Mouse (Mus musculus): ENCODE results near the gene Olfr20. TPM values are rescaled to one million over a fixed set of nuclear protein-coding genes. Genes with fewer than 3 reads are reported as not detected.

Gene Olfr20
- polyA plus RNA-seq, 1 experiment from 2014 or later, result not detected

GRCm38 (mm10) chr11:73399514-73399913 lies 48.9 kb downstream of the Olfr20 start, which contains the start of gene Olfr1:
Gene Olfr1 (minus strand): TSS chr11:73399614.
- 0 out of 2 replicates have a peak, but pooled peaks cover 6% of the 10 kb centered on the region for H3K9me3 ChIP-seq
- H3K4me3 ChIP-seq, result no peak within 1 kb of the TSS
- no peak for DNase-seq (ENCODE audit: low spot score)
- H3K4me1 ChIP-seq (replicated peaks), result no peaks in the 10 kb centered on the region
- no peaks in the 10 kb centered on the region for H3K36me3 ChIP-seq
- no peaks in the 10 kb centered on the region for H3K27me3 ChIP-seq (ENCODE audit: insufficient read depth, poor library complexity, severe bottlenecking)
- no peak within 1 kb of the TSS for H3K27ac ChIP-seq

Other genes with a start within 250 kb of the Olfr20 start
- 19.8 and 24.2 TPM in 2 replicates for gene Haspin, start 212.5 kb upstream of the Olfr20 start, polyA plus RNA-seq (2016; fragmentation: Nextera tagmentation; extraction: Ambion mirVana)
- gene P2rx5, start 190.4 kb upstream of the Olfr20 start, polyA plus RNA-seq (2016; fragmentation: Nextera tagmentation; extraction: Ambion mirVana), result 0.10 and 0.32 TPM in 2 replicates
- 132 and 134 TPM in 2 replicates for gene Emc6, start 173.7 kb upstream of the Olfr20 start, polyA plus RNA-seq (2016; fragmentation: Nextera tagmentation; extraction: Ambion mirVana)
- gene Tax1bp3, start 173.7 kb upstream of the Olfr20 start, polyA plus RNA-seq (2016; fragmentation: Nextera tagmentation; extraction: Ambion mirVana), result 207 and 237 TPM in 2 replicates
- gene Ctns, start 151.7 kb upstream of the Olfr20 start, polyA plus RNA-seq (2016; fragmentation: Nextera tagmentation; extraction: Ambion mirVana), result 15.4 and 19.9 TPM in 2 replicates
- gene Shpk, start 151.3 kb upstream of the Olfr20 start, polyA plus RNA-seq (2016; fragmentation: Nextera tagmentation; extraction: Ambion mirVana), result 1.1 and 1.7 TPM in 2 replicates
- gene Trpv1, start 116.5 kb upstream of the Olfr20 start, polyA plus RNA-seq (2016; fragmentation: Nextera tagmentation; extraction: Ambion mirVana), result not detected in 2 replicates
- 0.09 TPM in 1 of 2 replicates, not detected in the other for gene Trpv3, start 83.4 kb upstream of the Olfr20 start, polyA plus RNA-seq (2016; fragmentation: Nextera tagmentation; extraction: Ambion mirVana)
- 0.25 TPM in 1 of 2 replicates, not detected in the other for gene Aspa, start 21.2 kb upstream of the Olfr20 start, polyA plus RNA-seq (2016; fragmentation: Nextera tagmentation; extraction: Ambion mirVana)
- not detected in 2 replicates for gene Gm49340, start 21.0 kb upstream of the Olfr20 start, polyA plus RNA-seq (2016; fragmentation: Nextera tagmentation; extraction: Ambion mirVana)
- not detected in 2 replicates for gene Spata22, start 21.0 kb upstream of the Olfr20 start, polyA plus RNA-seq (2016; fragmentation: Nextera tagmentation; extraction: Ambion mirVana)
- gene Olfr376, start 20.5 kb downstream of the Olfr20 start, polyA plus RNA-seq (2016; fragmentation: Nextera tagmentation; extraction: Ambion mirVana), result not detected in 2 replicates
- gene Olfr1, start 48.8 kb downstream of the Olfr20 start, polyA plus RNA-seq (2016; fragmentation: Nextera tagmentation; extraction: Ambion mirVana), result not detected in 2 replicates
- gene Olfr378, start 77.7 kb downstream of the Olfr20 start, polyA plus RNA-seq (2016; fragmentation: Nextera tagmentation; extraction: Ambion mirVana), result not detected in 2 replicates
- not detected in 2 replicates for gene Olfr380, start 106.7 kb downstream of the Olfr20 start, polyA plus RNA-seq (2016; fragmentation: Nextera tagmentation; extraction: Ambion mirVana)
- not detected in 2 replicates for gene Olfr381, start 140.8 kb downstream of the Olfr20 start, polyA plus RNA-seq (2016; fragmentation: Nextera tagmentation; extraction: Ambion mirVana)
- gene Olfr382, start 166.4 kb downstream of the Olfr20 start, polyA plus RNA-seq (2016; fragmentation: Nextera tagmentation; extraction: Ambion mirVana), result not detected in 2 replicates
- gene Olfr385, start 242.2 kb downstream of the Olfr20 start, polyA plus RNA-seq (2016; fragmentation: Nextera tagmentation; extraction: Ambion mirVana), result not detected in 2 replicates
- not detected in 2 replicates for gene Olfr384, start 247.8 kb downstream of the Olfr20 start, polyA plus RNA-seq (2016; fragmentation: Nextera tagmentation; extraction: Ambion mirVana)

Data from hindbrain, embryonic 10.5 days (tissue).